ENCODE assay signal across 9 mouse cellular contexts in the genomic region with DNA sequence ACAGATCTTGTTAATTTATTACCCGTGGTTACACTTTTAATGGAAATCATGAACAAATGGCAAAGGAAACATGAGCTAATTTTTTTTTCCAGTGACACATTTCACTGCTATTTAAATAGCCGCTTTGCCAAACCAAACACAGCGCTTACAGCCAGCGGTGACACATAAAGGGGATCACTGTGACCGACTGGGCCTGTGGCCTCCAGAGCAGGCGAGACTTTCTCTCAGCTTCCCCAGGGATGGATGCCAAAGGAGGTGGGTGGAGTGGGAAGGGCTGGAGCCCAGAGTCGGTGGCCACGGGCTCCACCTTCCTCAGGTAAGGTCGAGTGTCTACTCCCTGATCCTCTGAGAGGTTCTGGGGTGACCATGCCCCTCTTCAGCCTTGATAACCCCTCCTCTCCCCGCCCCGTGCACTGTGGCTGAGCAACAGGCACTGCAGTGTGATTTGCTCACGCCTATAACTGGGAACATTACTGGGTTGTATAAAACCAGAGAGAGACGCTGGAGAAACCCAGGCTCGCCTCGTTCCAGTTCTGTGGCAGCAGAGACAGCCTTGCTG.
DNase-seq lines count a peak whose midpoint lies in the region; ATAC-seq lines count a peak whose summit lies in the region.
"Had no signal": no experiment of that assay in that cellular context is flagged by ENCODE, and none has a peak within 500 bp of the region (broad histone marks: within the 10 kb centered on the region; RNA-seq: fewer than 3 reads in every experiment).

No protein-coding gene starts in this region.

- H3K4me1 ChIP-seq in limb, embryonic 12.5 days (replicated peaks), result peaks cover 15% of the 10 kb centered on the region
- H3K4me1 ChIP-seq in forebrain, embryonic 15.5 days, result no peaks in the 10 kb centered on the region
- no peaks in the 10 kb centered on the region for H3K4me1 ChIP-seq in forebrain, embryonic 10.5 days

- no peaks in the 10 kb centered on the region for H3K36me3 ChIP-seq in limb, embryonic 12.5 days
- no peaks in the 10 kb centered on the region for H3K36me3 ChIP-seq in forebrain, embryonic 15.5 days
- H3K36me3 ChIP-seq in forebrain, embryonic 10.5 days (replicated peaks), result no peaks in the 10 kb centered on the region

- H3K9ac ChIP-seq in limb, embryonic 12.5 days (replicated peaks), result no peak overlapping the region
- no peak overlapping the region for H3K9ac ChIP-seq in forebrain, embryonic 15.5 days (replicated peaks)

- H3K27me3 ChIP-seq in limb, embryonic 12.5 days, result peaks cover 51% of the 10 kb centered on the region
- H3K27me3 ChIP-seq in forebrain, embryonic 15.5 days, result no peaks in the 10 kb centered on the region
- no peaks in the 10 kb centered on the region for H3K27me3 ChIP-seq in forebrain, embryonic 10.5 days (ENCODE audit: poor library complexity, severe bottlenecking)

- peak; percentile 64 for ATAC-seq in limb, embryonic 12.5 days (ENCODE audit: insufficient number of reproducible peaks, insufficient read depth, low FRiP score, low TSS enrichment, low read depth)
- no peak for ATAC-seq in forebrain, embryonic 15.5 days (replicated peaks)

- no peak overlapping the region for H3K4me2 ChIP-seq in limb, embryonic 12.5 days
- H3K4me2 ChIP-seq in forebrain, embryonic 15.5 days (replicated peaks), result no peak overlapping the region

- 49% methylated on average over 15 of the region's 15 CpGs for WGBS in limb, embryonic 12.5 days
- WGBS in forebrain, embryonic 15.5 days, result 85% methylated on average over 15 of the region's 15 CpGs
- 93% methylated on average over 15 of the region's 15 CpGs for WGBS in forebrain, embryonic 10.5 days

- intact Hi-C loops in heart, postnatal 10 days (cut with DNase I), result no loop called here
- intact Hi-C loops in left cerebral cortex, postnatal 14 days (cut with DNase I), result no loop called here

- peak; percentile 85 for DNase-seq in 3T3-L1 (ENCODE audit: low read depth, low spot score)
- peak; percentile 23 to 34 for DNase-seq in adrenal gland, postnatal 36 days
- DNase-seq in heart, postnatal 10 days, result peak; percentile 67
- DNase-seq in left cerebral cortex, postnatal 14 days (ENCODE audit: low spot score in 2 of 2), result no peak
- no peak for DNase-seq in forebrain, embryonic 10.5 days (ENCODE audit: extremely low spot score, low spot score)
- DNase-seq in T-cell, adult 2 months (ENCODE audit: low spot score), result no peak
- DNase-seq: liver had no signal

- peak overlapping the region; percentile 87 for H3K27ac ChIP-seq in limb, embryonic 12.5 days
- H3K27ac ChIP-seq in forebrain, embryonic 15.5 days (replicated peaks), result no peak overlapping the region
- no peak overlapping the region for H3K27ac ChIP-seq in forebrain, embryonic 10.5 days

- no peak overlapping the region for H3K4me3 ChIP-seq in limb, embryonic 12.5 days (replicated peaks)
- no peak overlapping the region for H3K4me3 ChIP-seq in forebrain, embryonic 15.5 days
- H3K4me3 ChIP-seq in forebrain, embryonic 10.5 days, result no peak overlapping the region

- H3K9me3 ChIP-seq in limb, embryonic 12.5 days, result no peaks in the 10 kb centered on the region
- no peaks in the 10 kb centered on the region for H3K9me3 ChIP-seq in forebrain, embryonic 15.5 days
- peaks cover 3% of the 10 kb centered on the region; the same call in 1 of the 2 replicates for H3K9me3 ChIP-seq in forebrain, embryonic 10.5 days

Comparison
In these comparisons a context has a peak if more than half of its experiments do, and no peak if none do; other contexts are left out.
1. DNase-seq: peak in 3T3-L1 (single experiment), adrenal gland, postnatal 36 days (2 of 2) and heart, postnatal 10 days (2 of 2); none in left cerebral cortex, postnatal 14 days (0 of 2), forebrain, embryonic 10.5 days (single experiment) and T-cell, adult 2 months (single experiment).